Mouse (Mus musculus): ENCODE measurements around the gene Aip. TPM values are rescaled to one million over a fixed set of nuclear protein-coding genes. Genes with fewer than 3 reads are reported as not detected.

Aip gene
- polyA plus RNA-seq, 1 experiment from 2014 or later = 68.3 TPM

- 72% methylated on average over 6 of the region's 6 CpGs for WGBS
- Histone ChIP-seq H3K27ac (replicated peaks; ENCODE audit: low read depth, low read length) (no peak overlapping the region), H3K36me3 (replicated peaks; ENCODE audit: control insufficient read depth, insufficient read depth, low read depth, low read length) (peaks cover 2% of the 10 kb centered on the region), H3K4me2 (ENCODE audit: low read depth, low read length) (no peak overlapping the region), H3K9ac (replicated peaks; ENCODE audit: low read length) (no peak overlapping the region), H3K9me3 (replicated peaks; ENCODE audit: control insufficient read depth, low read length) (no peaks in the 10 kb centered on the region), H3K4me3 (ENCODE audit: low read depth, low read length) (no peak overlapping the region), H3K4me1 (ENCODE audit: control insufficient read depth, insufficient read depth, low read length) (no peaks in the 10 kb centered on the region), H3K27me3 (ENCODE audit: control insufficient read depth, insufficient read depth, low read length) (no peaks in the 10 kb centered on the region)
- ATAC-seq (replicated peaks; ENCODE audit: insufficient number of reproducible peaks, low FRiP score, low TSS enrichment, low read depth) (no peak), DNase-seq (ENCODE audit: low spot score) (no peak)
These were observed 29.8 kb upstream of the Aip start for GRCm38 (mm10) chr19:4155223-4156072.

GRCm38 (mm10) chr19:4154437-4155222 lies 29.0 kb upstream of the Aip start:
- Histone ChIP-seq H3K4me2 (ENCODE audit: low read depth, low read length) (no peak overlapping the region), H3K9me3 (replicated peaks; ENCODE audit: control insufficient read depth, low read length) (no peaks in the 10 kb centered on the region), H3K27me3 (ENCODE audit: control insufficient read depth, insufficient read depth, low read length) (no peaks in the 10 kb centered on the region), H3K4me3 (ENCODE audit: low read depth, low read length) (no peak overlapping the region), H3K27ac (replicated peaks; ENCODE audit: low read depth, low read length) (no peak overlapping the region), H3K4me1 (ENCODE audit: control insufficient read depth, insufficient read depth, low read length) (no peaks in the 10 kb centered on the region), H3K9ac (replicated peaks; ENCODE audit: low read length) (no peak overlapping the region), H3K36me3 (replicated peaks; ENCODE audit: control insufficient read depth, insufficient read depth, low read depth, low read length) (peaks cover 2% of the 10 kb centered on the region)
- 78% methylated on average over 13 of the region's 13 CpGs for WGBS
- DNase-seq (ENCODE audit: low spot score) = no peak
- no peak for ATAC-seq (replicated peaks; ENCODE audit: insufficient number of reproducible peaks, low FRiP score, low TSS enrichment, low read depth)

- H3K27ac ChIP-seq (replicated peaks; ENCODE audit: low read depth, low read length) = no peak within 1 kb of the TSS
- WGBS = 72% methylated on average over 11 of the region's 11 CpGs
- no peaks in the 10 kb centered on the region for H3K27me3 ChIP-seq (ENCODE audit: control insufficient read depth, insufficient read depth, low read length)
- no peak within 1 kb of the TSS for H3K4me3 ChIP-seq (ENCODE audit: low read depth, low read length)
- DNase-seq (ENCODE audit: low spot score) = no peak
- no peak for ATAC-seq (replicated peaks; ENCODE audit: insufficient number of reproducible peaks, low FRiP score, low TSS enrichment, low read depth)
- no peak within 1 kb of the TSS for H3K4me2 ChIP-seq (ENCODE audit: low read depth, low read length)
- peaks cover 4% of the 10 kb centered on the region for H3K4me1 ChIP-seq (ENCODE audit: control insufficient read depth, insufficient read depth, low read length)
- no peaks in the 10 kb centered on the region; the same call in none of the 2 replicates for H3K36me3 ChIP-seq (replicated peaks; ENCODE audit: control insufficient read depth, insufficient read depth, low read depth, low read length)
- H3K9me3 ChIP-seq (replicated peaks; ENCODE audit: control insufficient read depth, low read length) = no peaks in the 10 kb centered on the region
- H3K9ac ChIP-seq (replicated peaks; ENCODE audit: low read length) = no peak within 1 kb of the TSS
These were observed 27.6 kb upstream of the Aip start, which contains the start of gene Ptprcap for GRCm38 (mm10) chr19:4153232-4153654. Gene Ptprcap (plus strand): TSS chr19:4153604.

- H3K27me3 ChIP-seq (ENCODE audit: control insufficient read depth, insufficient read depth, low read length) = no peaks in the 10 kb centered on the region
- H3K4me3 ChIP-seq (ENCODE audit: low read depth, low read length) = no peak overlapping the region
- peaks cover 4% of the 10 kb centered on the region for H3K4me1 ChIP-seq (ENCODE audit: control insufficient read depth, insufficient read depth, low read length)
- no peak overlapping the region for H3K4me2 ChIP-seq (ENCODE audit: low read depth, low read length)
- no peak overlapping the region for H3K9ac ChIP-seq (replicated peaks; ENCODE audit: low read length)
- WGBS = 82% methylated on average over 8 of the region's 8 CpGs
- no peaks in the 10 kb centered on the region; the same call in none of the 2 replicates for H3K36me3 ChIP-seq (replicated peaks; ENCODE audit: control insufficient read depth, insufficient read depth, low read depth, low read length)
- DNase-seq (ENCODE audit: low spot score) = no peak
- H3K9me3 ChIP-seq (replicated peaks; ENCODE audit: control insufficient read depth, low read length) = no peaks in the 10 kb centered on the region
- ATAC-seq (replicated peaks; ENCODE audit: insufficient number of reproducible peaks, low FRiP score, low TSS enrichment, low read depth) = no peak
- no peak overlapping the region for H3K27ac ChIP-seq (replicated peaks; ENCODE audit: low read depth, low read length)
These were observed 27.0 kb upstream of the Aip start for GRCm38 (mm10) chr19:4152445-4153231.

DNA sequence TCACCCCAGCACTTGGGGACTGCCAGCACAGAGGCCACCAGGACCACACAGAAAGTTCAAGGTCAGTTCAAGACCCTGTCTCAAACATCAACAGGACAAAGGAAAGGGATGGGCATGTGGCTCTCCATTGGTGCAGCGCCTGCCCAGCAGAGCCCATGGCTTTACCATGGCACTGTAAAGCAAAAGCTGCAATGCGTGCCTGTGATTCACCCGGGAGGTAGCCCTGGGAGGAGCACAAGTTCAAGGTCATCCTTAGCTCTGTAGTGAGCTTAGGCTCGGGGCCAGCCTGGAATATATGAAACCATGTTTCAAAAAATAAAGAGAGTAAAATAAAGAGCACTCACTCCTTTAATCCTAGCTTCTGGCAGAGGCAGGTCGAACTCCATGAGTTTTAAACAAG lies 26.2 kb upstream of the Aip start:
- no peak for DNase-seq (ENCODE audit: low spot score)
- WGBS = 90% methylated on average over 5 of the region's 5 CpGs
- peaks cover 4% of the 10 kb centered on the region for H3K4me1 ChIP-seq (ENCODE audit: control insufficient read depth, insufficient read depth, low read length)
- H3K27ac ChIP-seq (replicated peaks; ENCODE audit: low read depth, low read length) = no peak overlapping the region
- no peak for ATAC-seq (replicated peaks; ENCODE audit: insufficient number of reproducible peaks, low FRiP score, low TSS enrichment, low read depth)
- H3K4me2 ChIP-seq (ENCODE audit: low read depth, low read length) = no peak overlapping the region
- H3K36me3 ChIP-seq (replicated peaks; ENCODE audit: control insufficient read depth, insufficient read depth, low read depth, low read length) = no peaks in the 10 kb centered on the region; the same call in none of the 2 replicates
- no peaks in the 10 kb centered on the region for H3K9me3 ChIP-seq (replicated peaks; ENCODE audit: control insufficient read depth, low read length)
- H3K27me3 ChIP-seq (ENCODE audit: control insufficient read depth, insufficient read depth, low read length) = no peaks in the 10 kb centered on the region
- no peak overlapping the region for H3K4me3 ChIP-seq (ENCODE audit: low read depth, low read length)
- no peak overlapping the region for H3K9ac ChIP-seq (replicated peaks; ENCODE audit: low read length)

DNA sequence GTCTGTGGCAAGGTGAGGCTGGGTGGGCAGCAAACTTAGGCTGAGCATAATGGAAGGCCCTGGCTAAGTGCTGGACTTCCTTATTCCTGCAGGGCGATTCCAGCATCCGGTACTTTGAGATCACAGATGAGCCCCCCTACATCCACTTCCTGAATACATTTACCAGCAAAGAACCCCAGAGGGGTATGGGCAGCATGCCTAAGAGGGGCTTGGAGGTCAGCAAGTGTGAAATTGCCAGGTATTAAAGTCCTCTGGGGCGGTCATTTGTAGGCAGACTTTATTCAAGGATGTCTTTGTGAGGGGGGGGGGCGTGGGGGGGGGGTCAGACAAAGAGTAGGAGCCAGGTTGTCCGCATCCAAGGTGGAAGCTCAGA lies 25.8 kb upstream of the Aip start:
- DNase-seq (ENCODE audit: low spot score) (no peak), ATAC-seq (replicated peaks; ENCODE audit: insufficient number of reproducible peaks, low FRiP score, low TSS enrichment, low read depth) (no peak)
- H3K27me3 ChIP-seq (ENCODE audit: control insufficient read depth, insufficient read depth, low read length) = no peaks in the 10 kb centered on the region
- no peaks in the 10 kb centered on the region; the same call in none of the 2 replicates for H3K36me3 ChIP-seq (replicated peaks; ENCODE audit: control insufficient read depth, insufficient read depth, low read depth, low read length)
- H3K4me2 ChIP-seq (ENCODE audit: low read depth, low read length) = no peak overlapping the region
- 81% methylated on average over 5 of the region's 5 CpGs for WGBS
- no peak overlapping the region for H3K4me3 ChIP-seq (ENCODE audit: low read depth, low read length)
- peaks cover 4% of the 10 kb centered on the region for H3K4me1 ChIP-seq (ENCODE audit: control insufficient read depth, insufficient read depth, low read length)
- H3K9ac ChIP-seq (replicated peaks; ENCODE audit: low read length) = no peak overlapping the region
- H3K9me3 ChIP-seq (replicated peaks; ENCODE audit: control insufficient read depth, low read length) = no peaks in the 10 kb centered on the region
- no peak overlapping the region for H3K27ac ChIP-seq (replicated peaks; ENCODE audit: low read depth, low read length)

DNA sequence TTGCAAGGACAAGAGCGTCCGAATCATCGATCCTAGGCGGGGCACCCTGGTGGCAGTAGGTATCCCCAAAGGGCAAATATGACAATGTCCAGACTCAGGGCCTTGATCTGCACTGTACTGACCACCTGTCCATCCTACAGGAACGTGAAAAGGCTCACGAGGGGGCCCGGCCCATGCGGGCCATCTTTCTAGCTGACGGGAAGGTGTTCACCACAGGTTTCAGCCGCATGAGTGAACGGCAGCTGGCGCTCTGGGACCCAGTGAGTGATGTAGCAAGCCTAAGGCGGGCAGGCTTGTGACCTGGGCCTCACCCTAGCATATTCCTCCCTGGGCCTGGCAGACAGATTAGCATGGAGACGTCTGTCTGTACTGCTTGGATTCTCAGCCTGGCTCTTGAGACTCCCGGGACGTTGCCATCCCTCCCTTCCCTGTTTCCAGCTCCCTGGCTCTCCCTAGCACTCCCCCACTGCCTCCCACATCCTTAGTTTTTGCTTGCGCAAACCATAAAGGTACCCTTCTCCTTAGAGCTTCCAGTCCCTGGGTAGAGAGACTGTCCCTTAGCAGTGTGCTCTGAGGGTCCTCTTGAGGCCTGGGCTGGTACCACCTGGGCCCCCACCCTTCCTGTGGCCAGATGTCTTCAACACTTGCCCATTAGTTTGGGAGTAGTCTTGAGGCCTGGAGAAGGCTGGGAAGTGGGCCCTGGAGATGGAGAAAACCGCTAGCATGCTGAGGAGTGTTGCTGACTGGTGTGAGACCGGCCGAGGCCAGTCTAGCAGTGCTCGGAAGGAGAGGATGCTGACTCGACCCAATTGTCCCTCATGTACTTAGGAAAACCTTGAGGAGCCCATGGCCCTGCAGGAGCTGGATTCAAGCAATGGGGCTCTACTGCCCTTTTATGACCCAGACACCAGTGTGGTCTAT lies 25.2 kb upstream of the Aip start:
- H3K4me3 ChIP-seq (ENCODE audit: low read depth, low read length) = no peak overlapping the region

More for the DNA sequence above, 25.2 kb upstream of the Aip start:
- no peaks in the 10 kb centered on the region for H3K9me3 ChIP-seq (replicated peaks; ENCODE audit: control insufficient read depth, low read length)
- peaks cover 4% of the 10 kb centered on the region for H3K4me1 ChIP-seq (ENCODE audit: control insufficient read depth, insufficient read depth, low read length)
- no peak overlapping the region for H3K4me2 ChIP-seq (ENCODE audit: low read depth, low read length)
- H3K36me3 ChIP-seq (replicated peaks; ENCODE audit: control insufficient read depth, insufficient read depth, low read depth, low read length) = no peaks in the 10 kb centered on the region
- H3K27me3 ChIP-seq (ENCODE audit: control insufficient read depth, insufficient read depth, low read length) = no peaks in the 10 kb centered on the region
- 90% methylated on average over 22 of the region's 22 CpGs for WGBS
- ATAC-seq (replicated peaks; ENCODE audit: insufficient number of reproducible peaks, low FRiP score, low TSS enrichment, low read depth) (no peak), DNase-seq (ENCODE audit: low spot score) (no peak)
- H3K9ac ChIP-seq (replicated peaks; ENCODE audit: low read length) = no peak overlapping the region
- no peak overlapping the region for H3K27ac ChIP-seq (replicated peaks; ENCODE audit: low read depth, low read length)
